Mouse (Mus musculus) adipocyte (in vitro differentiated cells): Measurements from ENCODE around the gene Mylpf.

Experiments used
- DNase-seq: peaks from one replicate; pipeline ENCODE4 v3.0.0-alpha.2; 2016; ENCODE audit warnings: low spot score

The Mylpf gene

GRCm38 (mm10) chr7:127207374-127208294, 1.1 kb upstream of the Mylpf start:
- no peak for DNase-seq

DNA sequence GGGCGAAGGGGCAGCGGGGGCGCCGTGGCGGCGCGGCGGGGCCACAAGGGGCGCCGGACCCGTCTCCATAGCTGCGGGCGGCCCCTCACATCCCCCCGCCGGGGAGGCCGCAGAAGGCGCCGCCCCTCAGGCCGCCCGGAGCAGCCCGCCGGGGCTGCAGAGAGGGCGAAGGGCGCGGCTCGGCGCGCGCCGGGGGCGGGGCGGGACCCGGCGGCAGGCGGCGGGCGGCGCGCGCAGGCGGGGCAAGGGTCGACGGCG, 466 bp upstream of the Mylpf start, which contains the start of gene Tbc1d10b:
Gene Tbc1d10b, minus strand, starts transcription at position 174 of the 258 bp plus-strand sequence.
- no peak for DNase-seq

DNA sequence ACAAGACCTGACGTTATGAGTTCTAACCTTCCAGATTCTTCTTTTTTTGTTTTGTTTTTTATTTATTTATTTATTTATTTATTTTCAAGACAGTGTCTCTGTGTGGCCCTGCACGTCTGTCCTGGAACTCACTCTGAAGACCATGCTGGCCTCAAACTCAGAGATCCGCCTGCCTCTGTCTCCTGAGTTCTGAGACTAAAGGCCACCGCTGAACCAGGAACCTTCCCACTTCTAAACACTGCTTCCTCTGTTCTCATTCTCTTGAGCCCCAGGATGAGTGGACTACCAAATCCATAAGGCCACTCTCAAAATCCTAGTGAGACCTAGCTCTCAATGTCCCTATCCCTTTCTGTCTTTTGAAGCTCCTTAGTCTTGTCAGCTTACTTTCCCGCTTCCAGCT, 1.2 kb downstream of the Mylpf start:
- DNase-seq = no peak

GRCm38 (mm10) chr7:127210266-127210665, 1.6 kb downstream of the Mylpf start:
- no peak for DNase-seq

- no peak for DNase-seq
Measured at GRCm38 (mm10) chr7:127211014-127211745, 2.5 kb downstream of the Mylpf start.

GRCm38 (mm10) chr7:127212432-127213250, 4.0 kb downstream of the Mylpf start:
- no peak for DNase-seq

DNA sequence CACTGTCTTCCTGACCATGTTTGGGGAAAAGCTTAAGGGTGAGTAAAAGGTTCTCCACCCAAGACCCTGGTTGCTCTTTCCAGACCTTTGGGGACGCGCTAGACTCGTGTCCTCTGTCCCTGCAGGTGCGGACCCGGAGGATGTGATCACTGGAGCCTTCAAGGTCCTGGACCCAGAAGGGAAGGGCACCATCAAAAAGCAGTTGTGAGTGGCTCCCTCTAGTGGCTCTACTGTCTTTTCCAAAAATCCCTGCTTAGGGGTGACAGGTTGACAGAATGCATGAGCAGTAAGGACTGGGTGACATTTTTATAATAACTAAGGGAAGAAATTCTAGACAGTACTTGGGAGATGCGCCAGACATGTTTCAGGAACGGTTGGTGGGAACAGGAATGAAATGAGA, 4.8 kb downstream of the Mylpf start:
- DNase-seq = no peak

- DNase-seq = no peak
Measured at GRCm38 (mm10) chr7:127213930-127214329, 5.2 kb downstream of the Mylpf start.

DNA sequence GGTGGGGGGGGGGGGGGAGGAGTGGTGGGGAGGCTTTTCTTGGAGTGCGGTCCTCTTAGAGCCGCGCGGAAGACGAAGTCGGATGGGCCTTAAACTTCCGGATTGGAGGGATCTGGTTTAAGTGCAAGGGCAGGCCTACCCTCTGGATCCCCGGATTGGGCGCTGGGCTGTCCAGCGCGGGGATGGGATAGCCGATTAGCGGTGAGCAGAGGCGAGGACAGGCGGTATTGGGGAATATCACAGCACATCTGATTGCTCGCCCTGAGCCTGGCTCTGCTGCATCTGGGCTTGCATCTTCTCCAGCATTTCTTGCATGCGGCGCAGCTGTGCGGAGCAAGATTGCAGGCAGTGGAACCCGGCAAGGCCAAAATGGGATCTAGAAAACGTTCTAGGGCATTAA, 5.8 kb downstream of the Mylpf start:
- no peak for DNase-seq

DNA sequence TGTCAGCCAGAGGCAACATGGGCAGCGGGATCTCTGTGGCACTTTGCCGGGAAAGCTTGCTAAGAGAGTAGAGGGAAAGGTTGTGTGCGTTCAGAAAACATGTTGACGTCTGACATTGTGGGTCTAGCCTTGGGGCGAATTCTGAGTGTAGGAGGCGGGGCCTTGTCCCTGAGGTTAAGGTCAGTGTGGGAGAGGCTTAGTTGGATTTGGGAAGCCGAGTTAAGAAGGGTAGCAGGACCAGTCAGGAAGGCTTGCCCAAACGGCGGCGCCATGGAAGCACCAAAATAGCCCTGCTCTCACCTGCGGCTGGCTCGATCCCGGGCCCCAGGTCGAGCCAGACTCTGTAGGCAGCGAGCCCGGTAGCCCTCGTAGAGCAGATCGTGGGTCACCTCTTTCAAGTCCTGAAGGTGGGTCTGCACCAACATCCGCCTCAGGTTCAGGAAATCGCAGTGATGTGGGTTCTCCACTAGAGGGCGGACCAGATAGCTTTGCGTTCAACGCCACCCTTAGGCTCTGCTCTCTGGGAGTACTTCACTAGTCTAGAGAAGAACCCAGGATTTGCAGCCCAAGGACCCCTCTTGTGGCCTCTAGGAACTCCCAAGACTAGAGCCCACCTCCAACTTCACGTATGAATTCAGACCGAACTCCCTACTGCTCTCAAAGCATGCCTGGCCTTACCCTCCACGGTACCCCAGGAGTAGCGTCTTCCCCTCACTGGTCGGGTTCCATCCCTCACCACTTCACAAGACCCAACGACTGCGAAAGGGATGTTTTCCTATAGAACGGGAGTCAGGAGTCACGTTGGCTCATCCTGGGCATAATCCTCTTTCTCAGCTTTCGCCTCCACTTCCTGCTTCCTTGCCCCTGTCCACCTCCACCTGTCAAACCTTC, 6.5 kb downstream of the Mylpf start:
- no peak for DNase-seq

GRCm38 (mm10) chr7:127216307-127216706, 7.6 kb downstream of the Mylpf start:
- no peak for DNase-seq

DNA sequence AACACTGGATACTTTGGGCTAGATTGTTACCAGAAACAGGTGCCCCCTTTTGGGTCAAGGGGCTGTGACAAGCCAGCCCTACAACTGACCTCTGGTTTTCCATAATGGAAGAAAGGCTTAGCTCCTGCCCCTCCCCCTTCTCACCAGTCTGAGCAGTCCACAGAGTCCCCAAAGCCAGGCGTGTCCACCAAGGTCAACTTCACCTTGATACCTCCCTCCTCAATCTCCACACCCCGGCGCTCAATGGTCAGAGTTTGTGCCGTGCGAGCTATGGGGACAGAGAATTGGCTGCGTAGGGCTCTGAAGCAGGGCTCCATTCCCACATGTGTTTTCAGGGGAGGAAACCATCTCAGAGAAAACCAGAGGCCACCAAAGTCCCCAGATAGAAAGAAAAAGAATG, 8.8 kb downstream of the Mylpf start:
- DNase-seq = no peak

GRCm38 (mm10) chr7:127217901-127218642, 9.4 kb downstream of the Mylpf start:
- no peak for DNase-seq

DNA sequence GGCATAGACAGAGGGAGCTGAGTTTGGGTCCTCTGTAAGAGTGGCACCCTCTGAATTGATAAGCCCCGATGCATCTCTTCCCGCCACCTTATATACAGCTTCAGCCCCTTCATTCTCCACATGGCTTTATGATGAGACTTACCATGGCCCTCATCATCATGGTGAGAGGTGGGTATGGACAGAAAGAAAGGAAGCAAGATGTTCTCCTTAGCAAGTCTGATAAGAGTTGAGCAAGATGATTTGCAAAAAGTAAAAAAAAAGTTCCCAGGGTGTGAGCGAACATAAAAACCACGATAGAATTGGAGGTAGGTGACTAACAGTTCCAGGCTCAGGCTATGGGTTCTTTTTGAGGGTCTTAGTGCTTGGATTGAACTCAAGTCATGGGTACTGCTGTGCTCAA, 10.0 kb downstream of the Mylpf start:
- DNase-seq = no peak

DNA sequence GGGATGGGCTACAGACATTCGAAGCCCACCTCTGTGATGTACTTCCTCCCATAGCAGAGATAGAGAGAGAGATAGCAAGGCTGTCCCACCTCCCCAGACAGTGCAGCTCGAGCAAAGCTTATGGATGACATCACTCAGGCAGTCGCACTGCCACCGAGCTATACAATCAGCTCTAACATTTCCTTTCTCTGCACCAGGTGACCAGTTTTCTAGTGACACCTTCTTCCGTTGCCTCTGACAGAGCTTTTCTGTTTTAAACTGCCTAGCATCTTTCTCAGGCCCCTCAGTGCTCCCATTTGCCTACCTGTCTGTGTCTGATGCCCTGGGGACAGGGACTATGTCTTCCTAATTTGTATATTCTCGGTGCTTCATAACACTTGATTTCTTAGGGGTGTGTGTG, 11.8 kb downstream of the Mylpf start:
- DNase-seq = no peak

GRCm38 (mm10) chr7:127223106-127223505, 14.4 kb downstream of the Mylpf start:
- DNase-seq = no peak

- DNase-seq = no peak
Measured at GRCm38 (mm10) chr7:127223515-127224478, 15.1 kb downstream of the Mylpf start.

DNA sequence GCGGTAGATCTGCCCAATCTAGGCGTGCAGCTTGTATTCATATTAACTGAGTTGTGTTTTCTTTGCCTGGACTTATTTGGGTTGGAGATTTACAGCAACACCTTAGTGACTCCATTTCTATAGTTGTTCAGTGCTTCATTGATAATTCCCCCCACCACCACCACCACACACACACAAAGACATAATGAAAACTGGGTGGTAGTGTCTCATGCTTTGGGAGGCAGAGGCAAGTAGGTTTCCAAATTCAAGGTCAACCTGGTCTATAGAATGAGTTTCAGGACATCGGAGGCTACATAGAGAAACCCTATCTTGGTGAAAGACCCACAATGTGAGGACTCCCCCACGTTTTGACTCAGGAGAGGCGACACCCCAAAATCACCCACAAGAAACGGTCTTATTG, 15.9 kb downstream of the Mylpf start:
- DNase-seq = no peak

GRCm38 (mm10) chr7:127225147-127225995, 16.7 kb downstream of the Mylpf start:
- no peak for DNase-seq
